Mouse (Mus musculus): ENCODE measurements around the gene Pde4d. TPM values are rescaled to one million over a fixed set of nuclear protein-coding genes. Genes with fewer than 3 reads are reported as not detected.

Gene Pde4d
- polyA plus RNA-seq (2017; shearing (Covaris generic)): 13.8 TPM

GRCm38 (mm10) chr13:108449116-108450097, at the start of gene Pde4d:
Gene Pde4d, plus strand, starts transcription at chr13:108449948.

Other genes starting within 250 kb of the Pde4d start
- gene Elovl7, start 235.5 kb upstream of the Pde4d start, polyA plus RNA-seq (2017; shearing (Covaris generic)): 0.29 TPM
- 0.77 TPM for gene Depdc1b, start 133.6 kb upstream of the Pde4d start, polyA plus RNA-seq (2017; shearing (Covaris generic))

Data from CD4-positive, CD25-positive, alpha-beta regulatory T cell (primary cell).